Mouse (Mus musculus) forebrain, embryonic 14.5 days (tissue): ENCODE measurements around the gene Fam204a. TPM values are rescaled to one million over a fixed set of nuclear protein-coding genes. Genes with fewer than 3 reads are reported as not detected.

Experiments used
- ATAC-seq: fragments of 200-750 bp; cut with Nextera tagmentation; 2 replicates; pipeline ENCODE4 v1.8.0; 2017; ENCODE audit warnings: mild to moderate bottlenecking, moderate library complexity
- DNase-seq: peaks from one replicate; pipeline ENCODE4 v3.0.0-alpha.2; 2015; ENCODE audit warnings: low spot score
- H3K27ac ChIP-seq: fragments of 300-500 bp; sonication (generic); 2 replicates; pipeline ENCODE4 v1.5.1; 2014; ENCODE audit warnings: low read depth, mild to moderate bottlenecking, control low read depth, low read length, moderate library complexity
- H3K27me3 ChIP-seq: fragments of 300-500 bp; sonication (generic); replicated peaks from 2 replicates; pipeline ENCODE4 v1.6.1; 2014; ENCODE audit warnings: low read length, control low read depth, mixed read lengths; ENCODE audit not compliant: control insufficient read depth, insufficient read depth
- H3K36me3 ChIP-seq: fragments of 300-500 bp; sonication (generic); 2 replicates; pipeline ENCODE4 v1.6.1; 2014; ENCODE audit warnings: low read length, control low read depth; ENCODE audit not compliant: control insufficient read depth, insufficient read depth
- H3K4me1 ChIP-seq: fragments of 300-500 bp; sonication (generic); 2 replicates; pipeline ENCODE4 v1.6.1; 2014; ENCODE audit warnings: antibody characterized with exemption, low read length, control low read depth; ENCODE audit not compliant: control insufficient read depth, insufficient read depth
- H3K4me2 ChIP-seq: fragments of 300-500 bp; sonication (generic); 2 replicates; pipeline ENCODE4 v1.6.1; 2014; ENCODE audit warnings: mild to moderate bottlenecking, control low read depth, low read length
- H3K4me3 ChIP-seq: fragments of 300-500 bp; sonication (generic); 2 replicates; pipeline ENCODE4 v1.5.1; 2014; ENCODE audit warnings: low read depth, low read length, control low read depth
- H3K9ac ChIP-seq: fragments of 300-500 bp; sonication (generic); 2 replicates; pipeline ENCODE4 v1.6.1; 2014; ENCODE audit warnings: mild to moderate bottlenecking, low read length, control low read depth, moderate library complexity
- H3K9me3 ChIP-seq: fragments of 300-500 bp; sonication (generic); replicated peaks from 2 replicates; pipeline ENCODE4 v1.6.1; 2016; ENCODE audit warnings: low read length, control low read depth, mixed read lengths; ENCODE audit not compliant: control insufficient read depth
- WGBS: fragments of 180-500 bp; shearing (Covaris S2); extraction: QIAGEN DNeasy Blood & Tissue Kit; methylation state at CpG from one replicate; pipeline ENCODE4 v1.1.7; 2014; 5-methylcytosine and 5-hydroxymethylcytosine counted together
- polyA plus RNA-seq: library from polyadenylated mRNA; unstranded; fragments of >200 nt; fragmentation: Nextera tagmentation; extraction: Ambion mirVana; gene quantifications from 2 replicates; pipeline ENCODE4 v1.2.1, GENCODE M21; 2014

Gene Fam204a
- polyA plus RNA-seq, 1 experiment from 2014 or later = 56.3 TPM

- no peak for ATAC-seq
- H3K4me1 ChIP-seq = no peaks in the 10 kb centered on the region
- DNase-seq = no peak
- H3K27me3 ChIP-seq = no peaks in the 10 kb centered on the region
- no peaks in the 10 kb centered on the region for H3K9me3 ChIP-seq
- H3K36me3 ChIP-seq = no peaks in the 10 kb centered on the region
- 11% methylated on average over 2 of the region's 2 CpGs for WGBS
- no peak overlapping the region for H3K4me2 ChIP-seq
- no peak overlapping the region for H3K9ac ChIP-seq
- no peak overlapping the region for H3K4me3 ChIP-seq
- H3K27ac ChIP-seq = no peak overlapping the region
Measured at GRCm38 (mm10) chr19:60189206-60189605, 37.3 kb downstream of the Fam204a start.

GRCm38 (mm10) chr19:60182901-60183300 lies 43.6 kb downstream of the Fam204a start:
- Histone ChIP-seq H3K27me3 (no peaks in the 10 kb centered on the region), H3K9me3 (no peaks in the 10 kb centered on the region), H3K27ac (no peak overlapping the region), H3K4me3 (no peak overlapping the region), H3K36me3 (no peaks in the 10 kb centered on the region), H3K9ac (no peak overlapping the region), H3K4me1 (no peaks in the 10 kb centered on the region), H3K4me2 (no peak overlapping the region)
- WGBS = 79% methylated on average over 1 of the region's 1 CpGs
- DNase-seq (no peak), ATAC-seq (no peak)

GRCm38 (mm10) chr19:60182171-60182570 lies 44.3 kb downstream of the Fam204a start:
- Histone ChIP-seq H3K9me3 (no peaks in the 10 kb centered on the region), H3K9ac (no peak overlapping the region), H3K4me2 (no peak overlapping the region), H3K27me3 (no peaks in the 10 kb centered on the region), H3K27ac (no peak overlapping the region), H3K4me1 (no peaks in the 10 kb centered on the region), H3K36me3 (no peaks in the 10 kb centered on the region), H3K4me3 (no peak overlapping the region)
- ATAC-seq = no peak
- whole genome bisulfite sequencing = 86% methylated on average over 1 of the region's 1 CpGs
- no peak for DNase-seq

GRCm38 (mm10) chr19:60178771-60179563 lies 47.5 kb downstream of the Fam204a start:
- Histone ChIP-seq H3K36me3 (no peaks in the 10 kb centered on the region), H3K27me3 (no peaks in the 10 kb centered on the region), H3K9ac (no peak overlapping the region), H3K4me2 (no peak overlapping the region), H3K9me3 (no peaks in the 10 kb centered on the region), H3K4me3 (no peak overlapping the region), H3K4me1 (no peaks in the 10 kb centered on the region), H3K27ac (no peak overlapping the region)
- 78% methylated on average over 8 of the region's 8 CpGs for WGBS
- no peak for ATAC-seq
- no peak for DNase-seq

GRCm38 (mm10) chr19:60165417-60165816 lies 61.1 kb downstream of the Fam204a start:
- H3K27ac ChIP-seq = no peak overlapping the region
- H3K9me3 ChIP-seq = no peaks in the 10 kb centered on the region
- WGBS = 47% methylated on average over 2 of the region's 2 CpGs
- no peak for DNase-seq
- peaks cover 5% of the 10 kb centered on the region; the same call in 1 of the 2 replicates for H3K4me1 ChIP-seq
- H3K4me2 ChIP-seq = no peak overlapping the region
- no peak for ATAC-seq
- no peaks in the 10 kb centered on the region for H3K36me3 ChIP-seq
- H3K27me3 ChIP-seq = no peaks in the 10 kb centered on the region
- H3K4me3 ChIP-seq = no peak overlapping the region
- no peak overlapping the region for H3K9ac ChIP-seq

GRCm38 (mm10) chr19:60160611-60161274 lies 65.8 kb downstream of the Fam204a start:
- H3K4me2 ChIP-seq = peak overlapping the region; percentile 24; the same call in 1 of the 2 replicates
- H3K4me1 ChIP-seq = peaks cover 7% of the 10 kb centered on the region; the same call in 1 of the 2 replicates
- no peak overlapping the region for H3K9ac ChIP-seq
- H3K27me3 ChIP-seq = 0 out of 2 replicates have a peak, but pooled peaks cover 4% of the 10 kb centered on the region
- DNase-seq (peak; percentile 70), ATAC-seq (no peak)
- no peak overlapping the region for H3K27ac ChIP-seq
- no peaks in the 10 kb centered on the region for H3K9me3 ChIP-seq
- H3K36me3 ChIP-seq = no peaks in the 10 kb centered on the region
- H3K4me3 ChIP-seq = no peak overlapping the region
- 5% methylated on average over 20 of the region's 20 CpGs for WGBS

GRCm38 (mm10) chr19:60159827-60160226 lies 66.7 kb downstream of the Fam204a start:
- WGBS = 0% methylated on average over 6 of the region's 6 CpGs
- Histone ChIP-seq H3K27ac (no peak overlapping the region), H3K27me3 (0 out of 2 replicates have a peak, but pooled peaks cover 4% of the 10 kb centered on the region), H3K36me3 (no peaks in the 10 kb centered on the region), H3K4me2 (no peak overlapping the region), H3K9ac (no peak overlapping the region), H3K9me3 (no peaks in the 10 kb centered on the region), H3K4me3 (no peak overlapping the region), H3K4me1 (peaks cover 7% of the 10 kb centered on the region; the same call in 1 of the 2 replicates)
- DNase-seq (no peak), ATAC-seq (no peak)

GRCm38 (mm10) chr19:60155266-60155665 lies 71.2 kb downstream of the Fam204a start:
- no peaks in the 10 kb centered on the region for H3K36me3 ChIP-seq
- H3K9ac ChIP-seq = no peak overlapping the region
- WGBS = 93% methylated on average over 5 of the region's 5 CpGs
- no peak for ATAC-seq
- H3K4me2 ChIP-seq = no peak overlapping the region
- no peaks in the 10 kb centered on the region for H3K9me3 ChIP-seq
- H3K27me3 ChIP-seq = 0 out of 2 replicates have a peak, but pooled peaks cover 4% of the 10 kb centered on the region
- DNase-seq = no peak
- no peak overlapping the region for H3K4me3 ChIP-seq
- H3K27ac ChIP-seq = no peak overlapping the region
- no peaks in the 10 kb centered on the region; the same call in 1 of the 2 replicates for H3K4me1 ChIP-seq

GRCm38 (mm10) chr19:60153096-60153495 lies 73.4 kb downstream of the Fam204a start:
- WGBS = 96% methylated on average over 1 of the region's 1 CpGs
- no peak overlapping the region for H3K4me3 ChIP-seq
- peaks cover 11% of the 10 kb centered on the region; the same call in 1 of the 2 replicates for H3K27me3 ChIP-seq
- no peak overlapping the region for H3K4me2 ChIP-seq
- DNase-seq = no peak
- H3K9ac ChIP-seq = no peak overlapping the region
- H3K9me3 ChIP-seq = no peaks in the 10 kb centered on the region
- H3K27ac ChIP-seq = no peak overlapping the region
- H3K36me3 ChIP-seq = no peaks in the 10 kb centered on the region
- ATAC-seq = no peak
- H3K4me1 ChIP-seq = peaks cover 4% of the 10 kb centered on the region; the same call in 1 of the 2 replicates
